Mouse (Mus musculus) forebrain, embryonic 11.5 days (tissue): ENCODE measurements around the gene Atrn. TPM values are rescaled to one million over a fixed set of nuclear protein-coding genes. Genes with fewer than 3 reads are reported as not detected.

Source experiments
- ATAC-seq: fragments of 200-750 bp; cut with Nextera tagmentation; replicated peaks from 2 replicates; pipeline ENCODE4 v1.8.0; 2017; ENCODE audit warnings: moderate TSS enrichment; ENCODE audit not compliant: low FRiP score
- DNase-seq: peaks from one replicate; pipeline ENCODE4 v3.0.0-alpha.2; 2017; ENCODE audit warnings: low spot score
- H3K27ac ChIP-seq: fragments of 300-500 bp; sonication (generic); 2 replicates; pipeline ENCODE4 v1.5.1; 2014; ENCODE audit warnings: low read depth, low read length
- H3K27me3 ChIP-seq: fragments of 300-500 bp; sonication (generic); 2 replicates; pipeline ENCODE4 v1.6.1; 2014; ENCODE audit warnings: mild to moderate bottlenecking, low read length, mixed read lengths; ENCODE audit not compliant: control insufficient read depth, insufficient read depth
- H3K36me3 ChIP-seq: fragments of 300-500 bp; sonication (generic); 2 replicates; pipeline ENCODE4 v1.6.1; 2014; ENCODE audit warnings: mild to moderate bottlenecking, low read length, moderate library complexity, mixed read lengths; ENCODE audit not compliant: control insufficient read depth, insufficient read depth
- H3K4me1 ChIP-seq: fragments of 300-500 bp; sonication (generic); replicated peaks from 2 replicates; pipeline ENCODE4 v1.6.1; 2014; ENCODE audit warnings: low read length, mixed read lengths; ENCODE audit not compliant: control insufficient read depth, insufficient read depth
- H3K4me2 ChIP-seq: fragments of 300-500 bp; sonication (generic); 2 replicates; pipeline ENCODE4 v1.6.1; 2014; ENCODE audit warnings: low read depth, mild to moderate bottlenecking, low read length, moderate library complexity, mixed read lengths; ENCODE audit not compliant: severe bottlenecking
- H3K4me3 ChIP-seq: fragments of 300-500 bp; sonication (generic); 2 replicates; pipeline ENCODE4 v1.5.1; 2014; ENCODE audit warnings: low read depth, low read length
- H3K9ac ChIP-seq: fragments of 300-500 bp; sonication (generic); 2 replicates; pipeline ENCODE4 v1.6.1; 2014; ENCODE audit warnings: low read length
- H3K9me3 ChIP-seq: fragments of 300-500 bp; sonication (generic); 2 replicates; pipeline ENCODE4 v1.6.1; 2016; ENCODE audit warnings: low read length, mixed read lengths; ENCODE audit not compliant: control insufficient read depth
- WGBS: fragments of 180-500 bp; shearing (Covaris S2); extraction: QIAGEN DNeasy Blood & Tissue Kit; methylation state at CpG from one replicate; pipeline ENCODE4 v1.1.7; 2014; 5-methylcytosine and 5-hydroxymethylcytosine counted together
- polyA plus RNA-seq: library from polyadenylated mRNA; unstranded; fragments of >200 nt; fragmentation: Nextera tagmentation; extraction: Ambion mirVana; gene quantifications from 2 replicates; pipeline ENCODE4 v1.2.1, GENCODE M21; 2014

Gene Atrn
- polyA plus RNA-seq, 1 experiment from 2014 or later = 11.3 TPM

- 96% methylated on average over 4 of the region's 4 CpGs for WGBS
- ATAC-seq = no peak
These were observed 66.1 kb downstream of the Atrn start for GRCm38 (mm10) chr2:130972386-130972785.

GRCm38 (mm10) chr2:130974928-130975327 is 68.6 kb downstream of the Atrn start:
- Histone ChIP-seq H3K9me3 (no peaks in the 10 kb centered on the region), H3K27me3 (no peaks in the 10 kb centered on the region), H3K9ac (no peak overlapping the region), H3K4me2 (no peak overlapping the region), H3K27ac (no peak overlapping the region), H3K36me3 (no peaks in the 10 kb centered on the region), H3K4me3 (no peak overlapping the region), H3K4me1 (no peaks in the 10 kb centered on the region)
- no peak for DNase-seq
- no peak for ATAC-seq
- 86% methylated on average over 1 of the region's 1 CpGs for WGBS

More at GRCm38 (mm10) chr2:130972386-130972785, 66.1 kb downstream of the Atrn start:
- H3K4me2 ChIP-seq = no peak overlapping the region
- H3K27me3 ChIP-seq = no peaks in the 10 kb centered on the region
- no peak overlapping the region for H3K27ac ChIP-seq
- H3K9ac ChIP-seq = no peak overlapping the region
- H3K4me3 ChIP-seq = no peak overlapping the region
- H3K36me3 ChIP-seq = no peaks in the 10 kb centered on the region
- no peak for DNase-seq
- no peaks in the 10 kb centered on the region for H3K9me3 ChIP-seq
- no peaks in the 10 kb centered on the region for H3K4me1 ChIP-seq

- Histone ChIP-seq H3K9me3 (no peaks in the 10 kb centered on the region), H3K4me1 (no peaks in the 10 kb centered on the region), H3K9ac (no peak overlapping the region), H3K27ac (no peak overlapping the region), H3K4me3 (no peak overlapping the region), H3K4me2 (no peak overlapping the region), H3K27me3 (no peaks in the 10 kb centered on the region), H3K36me3 (no peaks in the 10 kb centered on the region)
- ATAC-seq (no peak), DNase-seq (no peak)
These were observed 71.3 kb downstream of the Atrn start for GRCm38 (mm10) chr2:130977589-130977988.

GRCm38 (mm10) chr2:130978058-130978847 is 72.0 kb downstream of the Atrn start:
- ATAC-seq (no peak), DNase-seq (no peak)
- Histone ChIP-seq H3K36me3 (no peaks in the 10 kb centered on the region), H3K27ac (no peak overlapping the region), H3K27me3 (no peaks in the 10 kb centered on the region), H3K4me1 (no peaks in the 10 kb centered on the region), H3K9ac (no peak overlapping the region), H3K4me2 (no peak overlapping the region), H3K9me3 (no peaks in the 10 kb centered on the region), H3K4me3 (no peak overlapping the region)
- 81% methylated on average over 10 of the region's 10 CpGs for WGBS

GRCm38 (mm10) chr2:130979138-130979537 is 72.8 kb downstream of the Atrn start:
- no peak overlapping the region for H3K9ac ChIP-seq
- H3K4me1 ChIP-seq = no peaks in the 10 kb centered on the region
- no peak for DNase-seq
- H3K27ac ChIP-seq = no peak overlapping the region
- H3K4me3 ChIP-seq = no peak overlapping the region
- ATAC-seq = no peak
- H3K9me3 ChIP-seq = no peaks in the 10 kb centered on the region
- H3K36me3 ChIP-seq = no peaks in the 10 kb centered on the region
- no peaks in the 10 kb centered on the region for H3K27me3 ChIP-seq
- no peak overlapping the region for H3K4me2 ChIP-seq

GRCm38 (mm10) chr2:130992818-130993217 is 86.5 kb downstream of the Atrn start:
- Histone ChIP-seq H3K27ac (no peak overlapping the region), H3K27me3 (no peaks in the 10 kb centered on the region), H3K9me3 (no peaks in the 10 kb centered on the region), H3K9ac (no peak overlapping the region), H3K4me3 (no peak overlapping the region), H3K4me2 (no peak overlapping the region), H3K4me1 (no peaks in the 10 kb centered on the region), H3K36me3 (no peaks in the 10 kb centered on the region; the same call in 1 of the 2 replicates)
- ATAC-seq (no peak), DNase-seq (no peak)
- 91% methylated on average over 2 of the region's 2 CpGs for WGBS

- WGBS = 80% methylated on average over 2 of the region's 2 CpGs
- DNase-seq (no peak), ATAC-seq (no peak)
- H3K9me3 ChIP-seq = no peaks in the 10 kb centered on the region
- no peak overlapping the region for H3K9ac ChIP-seq
- H3K4me2 ChIP-seq = no peak overlapping the region
- no peaks in the 10 kb centered on the region for H3K4me1 ChIP-seq
- H3K27me3 ChIP-seq = no peaks in the 10 kb centered on the region
- no peaks in the 10 kb centered on the region; the same call in 1 of the 2 replicates for H3K36me3 ChIP-seq
- H3K4me3 ChIP-seq = no peak overlapping the region
- no peak overlapping the region for H3K27ac ChIP-seq
These were observed 102.8 kb downstream of the Atrn start for GRCm38 (mm10) chr2:131009123-131009522.

GRCm38 (mm10) chr2:131010566-131010965 is 104.3 kb downstream of the Atrn start:
- no peaks in the 10 kb centered on the region; the same call in 1 of the 2 replicates for H3K36me3 ChIP-seq
- H3K9me3 ChIP-seq = no peaks in the 10 kb centered on the region
- no peaks in the 10 kb centered on the region for H3K27me3 ChIP-seq
- H3K4me2 ChIP-seq = no peak overlapping the region
- H3K9ac ChIP-seq = no peak overlapping the region
- 92% methylated on average over 1 of the region's 1 CpGs for WGBS
- H3K4me1 ChIP-seq = no peaks in the 10 kb centered on the region
- H3K27ac ChIP-seq = no peak overlapping the region
- DNase-seq (no peak), ATAC-seq (no peak)
- no peak overlapping the region for H3K4me3 ChIP-seq

GRCm38 (mm10) chr2:131025230-131025629 is 118.9 kb downstream of the Atrn start:
- H3K36me3 ChIP-seq = no peaks in the 10 kb centered on the region; the same call in 1 of the 2 replicates
- whole genome bisulfite sequencing = 93% methylated on average over 2 of the region's 2 CpGs

More at GRCm38 (mm10) chr2:131025230-131025629, 118.9 kb downstream of the Atrn start:
- H3K4me2 ChIP-seq = no peak overlapping the region
- H3K9ac ChIP-seq = no peak overlapping the region
- no peaks in the 10 kb centered on the region for H3K27me3 ChIP-seq
- H3K27ac ChIP-seq = no peak overlapping the region
- ATAC-seq = no peak
- DNase-seq = no peak
- H3K4me3 ChIP-seq = no peak overlapping the region
- no peaks in the 10 kb centered on the region for H3K4me1 ChIP-seq
- H3K9me3 ChIP-seq = no peaks in the 10 kb centered on the region
